Mouse (Mus musculus) heart, embryonic 14.5 days (tissue): ENCODE measurements at regions not wholly inside any gene's neighbourhood (a gene's known extent, or its start where the extent isn't known, plus 50 kb on each side); places are given as distances from the start of the nearest gene placed in this dataset.

Experiments used
- ATAC-seq: fragments of 200-750 bp; cut with Nextera tagmentation; 2 replicates; pipeline ENCODE4 v1.8.0; 2017; ENCODE audit warnings: low read depth, moderate TSS enrichment; ENCODE audit not compliant: insufficient number of reproducible peaks, insufficient read depth, low FRiP score
- H3K27ac ChIP-seq, 2 experiments: fragments of 200-500 bp in 1 of 2; fragments of 300-500 bp in 1 of 2; sonication (generic) in 1 of 2; replicated peaks in 1 of 2; 2 replicates each; pipeline ENCODE4 v1.5.1; 2012 to 2014; ENCODE audit warnings: low read depth in 2 of 2, low read length in 2 of 2, control low read depth in 1 of 2, mild to moderate bottlenecking in 1 of 2, mixed read lengths in 1 of 2; ENCODE audit not compliant: control insufficient read depth in 1 of 2, insufficient read depth in 1 of 2
- H3K27me3 ChIP-seq: fragments of 300-500 bp; sonication (generic); 2 replicates; pipeline ENCODE4 v1.6.1; 2014; ENCODE audit warnings: mild to moderate bottlenecking, low read length, control low read depth; ENCODE audit not compliant: control insufficient read depth, insufficient read depth
- H3K36me3 ChIP-seq: fragments of 300-500 bp; sonication (generic); 2 replicates; pipeline ENCODE4 v1.6.1; 2014; ENCODE audit warnings: mild to moderate bottlenecking, control low read depth, low read length, mixed read lengths; ENCODE audit not compliant: control insufficient read depth, insufficient read depth
- H3K4me1 ChIP-seq, 2 experiments: fragments of 200-500 bp in 1 of 2; fragments of 300-500 bp in 1 of 2; sonication (generic) in 1 of 2; 2 replicates each; pipeline ENCODE4 v1.6.1; 2012 to 2014; ENCODE audit warnings: low read length in 2 of 2, control low read depth in 1 of 2, mixed read lengths in 1 of 2; ENCODE audit not compliant: control insufficient read depth in 2 of 2, insufficient read depth in 2 of 2
- H3K4me2 ChIP-seq: fragments of 300-500 bp; sonication (generic); 2 replicates; pipeline ENCODE4 v1.6.1; 2014; ENCODE audit warnings: mild to moderate bottlenecking, low read length
- H3K4me3 ChIP-seq, 2 experiments: fragments of 200-500 bp in 1 of 2; fragments of 300-500 bp in 1 of 2; sonication (generic) in 1 of 2; 2 replicates each; pipeline ENCODE4 v1.5.1; 2012 to 2014; ENCODE audit warnings: low read length in 2 of 2, mild to moderate bottlenecking in 2 of 2, control low read depth in 1 of 2, low read depth in 1 of 2, moderate library complexity in 1 of 2; ENCODE audit not compliant: control insufficient read depth in 1 of 2, insufficient read depth in 1 of 2
- H3K9ac ChIP-seq: fragments of 300-500 bp; sonication (generic); 2 replicates; pipeline ENCODE4 v1.6.1; 2014; ENCODE audit warnings: mild to moderate bottlenecking, low read length
- H3K9me3 ChIP-seq: fragments of 300-500 bp; sonication (generic); 2 replicates; pipeline ENCODE4 v1.6.1; 2016; ENCODE audit warnings: low read length, control low read depth; ENCODE audit not compliant: control insufficient read depth
- WGBS: fragments of 180-500 bp; shearing (Covaris S2); extraction: QIAGEN DNeasy Blood & Tissue Kit; methylation state at CpG from one replicate; pipeline ENCODE4 v1.1.7; 2014; 5-methylcytosine and 5-hydroxymethylcytosine counted together

DNA sequence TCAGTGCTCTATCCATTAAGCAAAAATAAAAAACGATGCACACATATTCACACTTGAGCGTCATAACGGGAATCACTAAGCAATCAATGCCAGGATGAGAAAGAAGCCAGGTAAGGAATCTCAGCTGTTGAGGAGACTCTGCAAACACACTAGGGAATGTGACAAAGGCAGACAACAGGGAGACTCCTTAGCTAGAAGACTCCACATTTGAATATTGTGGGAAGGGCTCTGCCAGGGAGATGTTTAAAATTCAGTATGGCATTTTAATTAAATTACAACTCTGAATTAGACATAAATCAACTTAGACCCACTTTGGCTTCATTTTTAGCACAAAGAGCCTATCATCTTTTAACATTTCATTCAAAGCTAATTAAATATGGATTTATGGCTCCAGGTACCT, 327.9 kb downstream of the Klf6 start:
- Histone ChIP-seq H3K4me3 (no peak overlapping the region), H3K27ac (no peak overlapping the region), H3K9ac (no peak overlapping the region), H3K4me1 (peaks cover 8% of the 10 kb centered on the region in 2 experiments), H3K36me3 (no peaks in the 10 kb centered on the region), H3K4me2 (no peak overlapping the region), H3K9me3 (no peaks in the 10 kb centered on the region), H3K27me3 (no peaks in the 10 kb centered on the region)
- WGBS: 81% methylated on average over 3 of the region's 3 CpGs
- no peak for ATAC-seq

DNA sequence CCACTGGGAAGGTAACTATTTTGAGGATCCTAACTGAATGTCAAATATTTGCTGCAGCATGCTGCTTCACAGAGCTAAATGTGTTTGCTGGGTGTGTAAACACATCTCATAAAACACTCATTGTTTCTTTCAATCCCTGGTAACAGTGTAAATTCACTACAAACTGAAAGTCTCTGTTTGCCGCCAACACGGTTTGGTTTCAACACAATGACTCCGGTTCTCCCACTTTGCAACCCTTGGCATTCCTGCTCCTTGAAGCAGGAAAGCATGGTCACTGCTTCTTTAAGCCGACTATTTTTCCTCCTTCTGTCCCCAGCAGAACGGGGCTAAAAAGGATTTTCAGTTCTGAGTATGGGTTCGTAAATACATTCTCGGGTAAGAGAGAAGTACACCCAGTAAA, 328.3 kb downstream of the Klf6 start:
- Histone ChIP-seq H3K4me1 (peaks cover 12% of the 10 kb centered on the region in 2 experiments), H3K27ac (no peak overlapping the region), H3K9me3 (no peaks in the 10 kb centered on the region), H3K9ac (no peak overlapping the region), H3K4me2 (no peak overlapping the region), H3K36me3 (no peaks in the 10 kb centered on the region), H3K27me3 (no peaks in the 10 kb centered on the region), H3K4me3 (no peak overlapping the region)
- 57% methylated on average over 7 of the region's 7 CpGs for WGBS
- ATAC-seq: no peak

DNA sequence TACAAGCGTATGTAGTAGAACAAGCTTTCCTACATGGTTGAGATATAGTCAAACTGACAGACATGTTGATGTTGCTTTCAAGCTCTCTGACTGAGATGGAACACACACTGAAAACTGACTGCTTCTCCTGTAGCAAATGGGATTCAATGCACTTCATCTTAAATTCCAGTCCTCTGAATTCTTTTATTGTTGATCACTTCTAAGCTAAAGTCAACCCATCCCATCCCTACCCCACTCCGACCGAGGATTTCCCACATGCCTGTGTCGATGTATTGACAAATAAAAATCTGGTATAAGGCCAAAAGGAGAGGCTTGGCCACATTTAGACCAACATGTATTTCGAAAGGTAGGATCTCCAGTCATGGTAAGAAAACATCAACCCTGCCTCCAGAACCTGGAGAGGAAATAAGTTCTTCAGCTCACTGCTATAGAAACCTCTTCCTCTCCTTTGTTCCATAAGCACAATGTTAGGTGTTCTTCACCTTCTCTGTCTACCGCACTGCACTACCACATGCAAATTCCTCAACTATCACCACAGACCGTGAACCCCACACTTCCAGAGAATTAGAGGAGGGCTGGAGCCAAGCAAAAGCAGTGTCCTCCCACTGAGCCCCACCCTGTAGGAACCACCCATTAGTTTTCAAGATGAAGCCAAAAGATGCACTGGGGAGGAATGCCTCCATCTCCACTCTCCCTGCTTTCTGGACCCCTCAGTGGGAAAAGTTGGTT, 330.1 kb downstream of the Klf6 start:
- 81% methylated on average over 7 of the region's 7 CpGs for WGBS
- no peak for ATAC-seq
- Histone ChIP-seq H3K27ac (no peak overlapping the region), H3K4me2 (no peak overlapping the region), H3K4me1 (peaks cover 12% of the 10 kb centered on the region in 2 experiments), H3K4me3 (no peak overlapping the region), H3K9ac (no peak overlapping the region), H3K27me3 (no peaks in the 10 kb centered on the region), H3K9me3 (no peaks in the 10 kb centered on the region), H3K36me3 (no peaks in the 10 kb centered on the region)

DNA sequence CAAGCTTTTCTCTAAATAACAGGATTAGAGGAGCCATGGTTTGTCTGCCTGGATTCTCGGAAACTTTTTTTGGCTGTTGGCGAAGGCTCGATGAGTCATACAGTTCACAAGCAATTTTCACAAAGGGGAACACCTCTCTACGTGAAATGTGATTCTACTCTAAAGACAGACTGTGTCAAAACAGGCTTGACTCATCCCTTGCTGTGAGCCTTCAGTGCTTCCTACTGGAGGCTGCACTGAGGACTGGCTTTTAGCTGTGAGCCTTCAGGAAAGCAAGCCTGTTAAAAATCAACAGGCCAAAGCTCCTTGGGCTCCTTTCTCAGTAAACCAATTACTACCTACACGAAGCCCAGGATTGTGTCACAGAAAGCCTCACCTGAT, 330.6 kb downstream of the Klf6 start:
- Histone ChIP-seq H3K36me3 (no peaks in the 10 kb centered on the region), H3K27me3 (no peaks in the 10 kb centered on the region), H3K9me3 (no peaks in the 10 kb centered on the region), H3K4me1 (peaks cover 12% of the 10 kb centered on the region in 2 experiments), H3K27ac (no peak overlapping the region), H3K4me2 (no peak overlapping the region), H3K4me3 (no peak overlapping the region), H3K9ac (no peak overlapping the region)
- WGBS: 35% methylated on average over 5 of the region's 5 CpGs
- ATAC-seq: no peak

DNA sequence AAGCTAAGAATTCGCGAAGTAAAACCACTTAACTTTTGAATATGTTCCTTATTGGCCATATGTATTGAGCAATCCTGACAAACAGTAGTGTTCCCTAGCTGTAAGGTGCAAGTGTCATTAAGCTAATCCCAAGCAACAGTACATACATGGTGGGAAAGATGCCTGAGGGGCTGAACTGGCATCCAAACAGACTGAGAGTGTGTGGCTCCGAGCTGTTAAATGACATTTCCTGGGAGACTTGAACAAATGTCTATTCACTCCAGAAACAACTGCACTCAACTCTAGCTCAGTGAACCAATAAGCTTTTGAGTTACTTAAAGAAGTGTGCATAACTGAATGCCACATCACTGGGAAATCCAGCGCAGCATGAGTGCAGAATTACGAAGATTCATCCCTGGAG, 335.4 kb downstream of the Klf6 start:
- no peak overlapping the region for H3K9ac ChIP-seq
- H3K4me2 ChIP-seq: no peak overlapping the region
- ATAC-seq: no peak
- WGBS: 89% methylated on average over 5 of the region's 5 CpGs
- H3K36me3 ChIP-seq: no peaks in the 10 kb centered on the region
- H3K27ac ChIP-seq: no peak overlapping the region
- H3K4me1 ChIP-seq: peaks cover 11 to 12% of the 10 kb centered on the region in 2 experiments
- H3K4me3 ChIP-seq: no peak overlapping the region
- no peaks in the 10 kb centered on the region for H3K27me3 ChIP-seq
- H3K9me3 ChIP-seq: peaks cover 3% of the 10 kb centered on the region; the same call in 1 of the 2 replicates

DNA sequence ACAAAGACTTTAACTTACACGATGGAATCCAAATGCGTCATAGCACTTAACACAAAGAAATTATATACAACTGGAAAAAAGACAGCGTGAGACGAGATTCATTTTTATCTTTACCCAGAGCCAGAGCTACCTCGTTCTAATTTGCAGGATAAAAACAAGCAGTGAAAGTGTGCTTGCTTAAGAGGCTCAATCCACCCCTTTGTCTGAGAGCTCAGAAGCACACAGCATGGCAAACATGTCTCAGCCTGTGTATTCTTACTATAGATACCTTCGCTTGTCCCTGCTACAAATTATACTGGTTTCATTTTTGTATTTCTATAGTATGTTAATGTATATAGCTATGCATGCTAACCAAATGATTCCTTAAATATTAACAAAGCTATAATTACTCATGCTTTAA, 337.8 kb downstream of the Klf6 start:
- no peak for ATAC-seq
- H3K27ac ChIP-seq: no peak overlapping the region
- H3K4me1 ChIP-seq: peaks cover 4% of the 10 kb centered on the region in 2 experiments; a peak in 3 of 4 replicates
- H3K27me3 ChIP-seq: no peaks in the 10 kb centered on the region
- H3K9ac ChIP-seq: no peak overlapping the region
- H3K4me3 ChIP-seq: no peak overlapping the region
- H3K4me2 ChIP-seq: no peak overlapping the region
- no peaks in the 10 kb centered on the region for H3K36me3 ChIP-seq
- peaks cover 3% of the 10 kb centered on the region; the same call in 1 of the 2 replicates for H3K9me3 ChIP-seq
- 70% methylated on average over 6 of the region's 6 CpGs for WGBS

DNA sequence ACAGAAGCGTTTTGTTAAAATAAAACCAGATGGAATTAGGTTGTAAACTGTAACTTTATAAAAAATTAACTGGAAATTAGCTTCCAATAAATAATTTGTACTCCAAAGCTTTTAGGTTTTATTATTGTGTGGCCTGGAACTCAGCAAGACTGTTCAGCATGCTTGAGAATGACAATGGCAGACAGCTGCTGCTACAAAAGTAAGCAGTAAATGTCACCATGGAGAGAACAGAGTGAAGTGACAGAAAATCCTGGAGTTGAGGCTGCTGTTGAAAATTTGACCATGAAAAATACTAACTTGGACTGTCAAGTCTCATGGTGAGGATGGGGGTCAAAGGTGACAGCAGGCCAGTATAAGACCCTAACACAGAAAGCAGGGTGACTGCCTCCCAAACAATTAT, 340.2 kb downstream of the Klf6 start:
- no peak overlapping the region for H3K4me2 ChIP-seq

DNA sequence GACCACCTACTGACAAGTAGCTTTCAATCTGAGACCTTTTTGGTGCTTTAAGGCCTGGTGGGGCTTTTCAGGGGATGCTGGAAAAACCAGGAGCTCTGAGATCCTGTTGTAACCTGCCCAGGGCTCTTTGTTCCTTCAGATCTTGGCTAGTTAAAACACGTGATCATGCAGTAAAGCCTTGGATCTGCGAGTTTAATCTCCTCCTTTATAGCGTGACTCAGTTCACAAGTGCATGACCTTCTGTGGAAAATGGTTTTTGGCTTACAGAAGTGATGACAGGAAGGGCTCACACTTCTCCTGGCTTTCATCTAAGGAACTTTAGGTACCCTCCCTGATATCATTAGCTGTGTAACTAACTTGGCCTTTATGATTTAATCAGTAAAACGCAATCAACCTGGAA, 343.1 kb upstream of the Pitrm1 start:
- H3K36me3 ChIP-seq: no peaks in the 10 kb centered on the region
- no peak overlapping the region for H3K27ac ChIP-seq
- WGBS: 62% methylated on average over 4 of the region's 4 CpGs
- H3K9ac ChIP-seq: no peak overlapping the region
- no peaks in the 10 kb centered on the region for H3K4me1 ChIP-seq
- H3K9me3 ChIP-seq: no peaks in the 10 kb centered on the region
- ATAC-seq: no peak
- H3K27me3 ChIP-seq: no peaks in the 10 kb centered on the region
- no peak overlapping the region for H3K4me2 ChIP-seq
- no peak overlapping the region for H3K4me3 ChIP-seq

More for the DNA sequence above, 340.2 kb downstream of the Klf6 start:
- ATAC-seq: no peak
- Histone ChIP-seq H3K4me1 (no peaks in the 10 kb centered on the region), H3K27me3 (no peaks in the 10 kb centered on the region), H3K4me3 (no peak overlapping the region), H3K27ac (no peak overlapping the region), H3K36me3 (no peaks in the 10 kb centered on the region), H3K9ac (no peak overlapping the region), H3K9me3 (peaks cover 3% of the 10 kb centered on the region; the same call in 1 of the 2 replicates)
- WGBS: 82% methylated on average over 1 of the region's 1 CpGs
